Mouse (Mus musculus): ENCODE results near the gene Rpusd1.
"Not testable (repeated sequence)": the region's sequence is repeated elsewhere in the genome, so short reads cannot be mapped to it uniquely, and the experiment has no call there.

Gene Rpusd1

GRCm38 (mm10) chr17:25738861-25739260 is 11.4 kb downstream of the Rpusd1 start:
- DNase-seq (ENCODE audit: low spot score in 2 of 2), result no peak

GRCm38 (mm10) chr17:25741471-25741870 is 14.0 kb downstream of the Rpusd1 start:
- DNase-seq (ENCODE audit: low spot score in 2 of 2), result not testable (repeated sequence)

GRCm38 (mm10) chr17:25743831-25744230 is 16.4 kb downstream of the Rpusd1 start:
- no peak for DNase-seq (ENCODE audit: low spot score in 2 of 2)

GRCm38 (mm10) chr17:25744311-25744710 is 16.8 kb downstream of the Rpusd1 start:
- DNase-seq (ENCODE audit: low spot score in 2 of 2), result no peak

GRCm38 (mm10) chr17:25748238-25748637 is 20.8 kb downstream of the Rpusd1 start:
- DNase-seq (ENCODE audit: low spot score in 2 of 2), result no peak

GRCm38 (mm10) chr17:25749314-25749713 is 21.8 kb downstream of the Rpusd1 start:
- no peak for DNase-seq (ENCODE audit: low spot score in 2 of 2)

GRCm38 (mm10) chr17:25751446-25751845 is 24.0 kb downstream of the Rpusd1 start:
- DNase-seq (ENCODE audit: low spot score in 2 of 2), result peak; percentile 70 to 86

- no peak for DNase-seq (ENCODE audit: low spot score in 2 of 2)
Measured at GRCm38 (mm10) chr17:25754241-25754640, 26.8 kb downstream of the Rpusd1 start, which contains the start of gene Msln. Msln (minus strand) TSS chr17:25754378.

- no peak for DNase-seq (ENCODE audit: low spot score in 2 of 2)
Measured at GRCm38 (mm10) chr17:25755086-25755485, 27.6 kb downstream of the Rpusd1 start.

GRCm38 (mm10) chr17:25755627-25756377 is 28.3 kb downstream of the Rpusd1 start:
- no peak for DNase-seq (ENCODE audit: low spot score in 2 of 2)

- no peak for DNase-seq (ENCODE audit: low spot score in 2 of 2)
Measured at GRCm38 (mm10) chr17:25756378-25757242, 29.1 kb downstream of the Rpusd1 start.

GRCm38 (mm10) chr17:25757691-25758090 is 30.2 kb downstream of the Rpusd1 start:
- DNase-seq (ENCODE audit: low spot score in 2 of 2), result no peak

- no peak for DNase-seq (ENCODE audit: low spot score in 2 of 2)
Measured at GRCm38 (mm10) chr17:25760148-25760547, 32.7 kb downstream of the Rpusd1 start.

- no peak for DNase-seq (ENCODE audit: low spot score in 2 of 2)
Measured at GRCm38 (mm10) chr17:25761561-25761970, 34.1 kb downstream of the Rpusd1 start.

GRCm38 (mm10) chr17:25762591-25762990 is 35.1 kb downstream of the Rpusd1 start:
- no peak for DNase-seq (ENCODE audit: low spot score in 2 of 2)

- no peak for DNase-seq (ENCODE audit: low spot score in 2 of 2)
Measured at GRCm38 (mm10) chr17:25765886-25766285, 38.4 kb downstream of the Rpusd1 start.

GRCm38 (mm10) chr17:25769331-25769730 is 41.9 kb downstream of the Rpusd1 start:
- no peak for DNase-seq (ENCODE audit: low spot score in 2 of 2)

GRCm38 (mm10) chr17:25773549-25774120 is 46.2 kb downstream of the Rpusd1 start, which contains the start of gene Narfl:
Narfl (plus strand) TSS chr17:25773776.
- peak; percentile 94 to 97 for DNase-seq (ENCODE audit: low spot score in 2 of 2)

GRCm38 (mm10) chr17:25775318-25776062 is 48.0 kb downstream of the Rpusd1 start:
- no peak for DNase-seq (ENCODE audit: low spot score in 2 of 2)

- DNase-seq (ENCODE audit: low spot score in 2 of 2), result no peak
Measured at GRCm38 (mm10) chr17:25777948-25778347, 50.5 kb downstream of the Rpusd1 start.

All from urinary bladder, postnatal 4 days (tissue).